Mouse (Mus musculus): Measurements from ENCODE around the gene Prkra. TPM values are rescaled to one million over a fixed set of nuclear protein-coding genes. Genes with fewer than 3 reads are reported as not detected.
"Not testable (repeated sequence)": the region's sequence is repeated elsewhere in the genome, so short reads cannot be mapped to it uniquely, and the experiment has no call there.

Prkra gene
- total and polyA plus RNA-seq, 2 experiments from 2014 or later = 82.9 to 105 TPM

GRCm38 (mm10) chr2:76643801-76644200, 4.0 kb downstream of the Prkra start:
- Histone ChIP-seq H3K9ac (replicated peaks; ENCODE audit: low read length) (no peak overlapping the region), H3K4me1 (ENCODE audit: insufficient read depth, low read length) (peaks cover 12% of the 10 kb centered on the region), H3K27me3 (ENCODE audit: insufficient read depth, low read length) (no peaks in the 10 kb centered on the region), H3K4me2 (ENCODE audit: low read depth, low read length) (no peak overlapping the region), H3K36me3 (ENCODE audit: insufficient read depth, low read length) (peaks cover 20% of the 10 kb centered on the region; the same call in 1 of the 2 replicates), H3K9me3 (ENCODE audit: low read length) (no peaks in the 10 kb centered on the region), H3K27ac (no peak overlapping the region), H3K4me3 (ENCODE audit: low read length) (no peak overlapping the region)
- no peak for TF ChIP-seq CTCF (IDR thresholded peaks at IDR 0.05; ENCODE audit: low read depth)
- ATAC-seq (no peak), DNase-seq (ENCODE audit: low spot score) (no peak)

GRCm38 (mm10) chr2:76639637-76640036, 8.2 kb downstream of the Prkra start:
- peaks cover 44% of the 10 kb centered on the region for H3K36me3 ChIP-seq (ENCODE audit: insufficient read depth, low read length)
- H3K4me2 ChIP-seq (ENCODE audit: low read depth, low read length) = no peak overlapping the region
- H3K4me1 ChIP-seq (ENCODE audit: insufficient read depth, low read length) = no peaks in the 10 kb centered on the region
- ATAC-seq (no peak), DNase-seq (ENCODE audit: low spot score) (no peak)
- H3K27ac ChIP-seq = no peak overlapping the region
- no peak overlapping the region for H3K9ac ChIP-seq (replicated peaks; ENCODE audit: low read length)
- no peak for TF ChIP-seq CTCF (IDR thresholded peaks at IDR 0.05; ENCODE audit: low read depth)
- no peak overlapping the region for H3K4me3 ChIP-seq (ENCODE audit: low read length)
- no peaks in the 10 kb centered on the region for H3K27me3 ChIP-seq (ENCODE audit: insufficient read depth, low read length)
- 89% methylated on average over 2 of the region's 2 CpGs for WGBS
- no peaks in the 10 kb centered on the region for H3K9me3 ChIP-seq (ENCODE audit: low read length)

GRCm38 (mm10) chr2:76631600-76631999, 16.2 kb downstream of the Prkra start:
- no peak overlapping the region for H3K4me2 ChIP-seq (ENCODE audit: low read depth, low read length)
- no peak for TF ChIP-seq CTCF (IDR thresholded peaks at IDR 0.05; ENCODE audit: low read depth)
- H3K36me3 ChIP-seq (ENCODE audit: insufficient read depth, low read length) = peaks cover 67% of the 10 kb centered on the region
- no peak overlapping the region for H3K4me3 ChIP-seq (ENCODE audit: low read length)
- no peak overlapping the region for H3K27ac ChIP-seq
- no peaks in the 10 kb centered on the region for H3K27me3 ChIP-seq (ENCODE audit: insufficient read depth, low read length)
- DNase-seq (ENCODE audit: low spot score) (no peak), ATAC-seq (no peak)
- no peak overlapping the region for H3K9ac ChIP-seq (replicated peaks; ENCODE audit: low read length)
- H3K4me1 ChIP-seq (ENCODE audit: insufficient read depth, low read length) = no peaks in the 10 kb centered on the region
- H3K9me3 ChIP-seq (ENCODE audit: low read length) = no peaks in the 10 kb centered on the region
- WGBS = 67% methylated on average over 4 of the region's 4 CpGs

- Histone ChIP-seq H3K27ac (no peak overlapping the region), H3K4me3 (ENCODE audit: low read length) (no peak overlapping the region), H3K9me3 (ENCODE audit: low read length) (no peaks in the 10 kb centered on the region; the same call in 1 of the 2 replicates), H3K27me3 (ENCODE audit: insufficient read depth, low read length) (no peaks in the 10 kb centered on the region), H3K4me2 (ENCODE audit: low read depth, low read length) (no peak overlapping the region), H3K4me1 (ENCODE audit: insufficient read depth, low read length) (no peaks in the 10 kb centered on the region), H3K36me3 (ENCODE audit: insufficient read depth, low read length) (peaks cover 54% of the 10 kb centered on the region), H3K9ac (replicated peaks; ENCODE audit: low read length) (no peak overlapping the region)
- TF ChIP-seq CTCF (IDR thresholded peaks at IDR 0.05; ENCODE audit: low read depth) = no peak
- DNase-seq (ENCODE audit: low spot score) (no peak), ATAC-seq (no peak)
- WGBS = 96% methylated on average over 12 of the region's 12 CpGs
These were observed 17.5 kb downstream of the Prkra start for GRCm38 (mm10) chr2:76630293-76630692.

GRCm38 (mm10) chr2:76622316-76622715, 25.5 kb downstream of the Prkra start:
- WGBS = 95% methylated on average over 2 of the region's 2 CpGs
- not testable (repeated sequence) for H3K4me3 ChIP-seq (ENCODE audit: low read length); H3K4me1 ChIP-seq (ENCODE audit: insufficient read depth, low read length); H3K27ac ChIP-seq; DNase-seq (ENCODE audit: low spot score); H3K4me2 ChIP-seq (ENCODE audit: low read depth, low read length); H3K27me3 ChIP-seq (ENCODE audit: insufficient read depth, low read length); H3K9ac ChIP-seq (replicated peaks; ENCODE audit: low read length); ATAC-seq; H3K9me3 ChIP-seq (ENCODE audit: low read length)
- H3K36me3 ChIP-seq (ENCODE audit: insufficient read depth, low read length) = peaks cover 12% of the 10 kb centered on the region; the same call in 1 of the 2 replicates

GRCm38 (mm10) chr2:76621724-76622123, 26.1 kb downstream of the Prkra start:
- no peaks in the 10 kb centered on the region for H3K27me3 ChIP-seq (ENCODE audit: insufficient read depth, low read length)
- peaks cover 6% of the 10 kb centered on the region; the same call in 1 of the 2 replicates for H3K36me3 ChIP-seq (ENCODE audit: insufficient read depth, low read length)
- H3K27ac ChIP-seq = no peak overlapping the region
- no peak overlapping the region for H3K4me3 ChIP-seq (ENCODE audit: low read length)
- no peak for DNase-seq (ENCODE audit: low spot score)
- H3K9ac ChIP-seq (replicated peaks; ENCODE audit: low read length) = no peak overlapping the region
- H3K9me3 ChIP-seq (ENCODE audit: low read length) = no peaks in the 10 kb centered on the region; the same call in 1 of the 2 replicates
- TF ChIP-seq CTCF (IDR thresholded peaks at IDR 0.05; ENCODE audit: low read depth) = no peak
- ATAC-seq = no peak
- 76% methylated on average over 1 of the region's 1 CpGs for WGBS
- H3K4me2 ChIP-seq (ENCODE audit: low read depth, low read length) = no peak overlapping the region
- no peaks in the 10 kb centered on the region for H3K4me1 ChIP-seq (ENCODE audit: insufficient read depth, low read length)

GRCm38 (mm10) chr2:76620188-76620587, 27.6 kb downstream of the Prkra start:
- Histone ChIP-seq H3K27ac (no peak overlapping the region), H3K9me3 (ENCODE audit: low read length) (no peaks in the 10 kb centered on the region), H3K4me3 (ENCODE audit: low read length) (no peak overlapping the region), H3K9ac (replicated peaks; ENCODE audit: low read length) (no peak overlapping the region), H3K27me3 (ENCODE audit: insufficient read depth, low read length) (no peaks in the 10 kb centered on the region), H3K4me1 (ENCODE audit: insufficient read depth, low read length) (no peaks in the 10 kb centered on the region), H3K36me3 (ENCODE audit: insufficient read depth, low read length) (peaks cover 5% of the 10 kb centered on the region; the same call in 1 of the 2 replicates), H3K4me2 (ENCODE audit: low read depth, low read length) (no peak overlapping the region)
- ATAC-seq = no peak
- no peak for DNase-seq (ENCODE audit: low spot score)
- 89% methylated on average over 5 of the region's 5 CpGs for WGBS
- no peak for TF ChIP-seq CTCF (IDR thresholded peaks at IDR 0.05; ENCODE audit: low read depth)
